Mouse (Mus musculus): ENCODE measurements around the gene Khk.
A peak's percentile ranks its signal among the peaks of the same experiment; 100 is the strongest.
"Not testable (repeated sequence)": the region's sequence is repeated elsewhere in the genome, so short reads cannot be mapped to it uniquely, and the experiment has no call there.

Gene Khk

GRCm38 (mm10) chr5:30921256-30922033 lies at the start of gene Khk:
Khk (plus strand) TSS chr5:30921431.
- DNase-seq (ENCODE audit: low spot score in 2 of 2), result peak; percentile 87 to 89

- no peak for DNase-seq (ENCODE audit: low spot score in 2 of 2)
These were observed 48.7 kb upstream of the Khk start for GRCm38 (mm10) chr5:30872574-30872973.

- no peak for DNase-seq (ENCODE audit: low spot score in 2 of 2)
These were observed 46.9 kb upstream of the Khk start for GRCm38 (mm10) chr5:30874365-30874764.

- DNase-seq (ENCODE audit: low spot score in 2 of 2), result no peak
These were observed 42.6 kb upstream of the Khk start for GRCm38 (mm10) chr5:30878616-30879015.

- no peak for DNase-seq (ENCODE audit: low spot score in 2 of 2)
These were observed 41.8 kb upstream of the Khk start for GRCm38 (mm10) chr5:30879347-30879943.

GRCm38 (mm10) chr5:30881839-30882238 lies 39.4 kb upstream of the Khk start:
- DNase-seq (ENCODE audit: low spot score in 2 of 2), result not testable (repeated sequence)

- DNase-seq (ENCODE audit: low spot score in 2 of 2), result no peak
These were observed 35.0 kb upstream of the Khk start for GRCm38 (mm10) chr5:30886209-30886608.

- DNase-seq (ENCODE audit: low spot score in 2 of 2), result no peak
These were observed 34.5 kb upstream of the Khk start for GRCm38 (mm10) chr5:30886731-30887130.

- peak; percentile 75 to 83 for DNase-seq (ENCODE audit: low spot score in 2 of 2)
These were observed 33.9 kb upstream of the Khk start for GRCm38 (mm10) chr5:30887331-30887761.

GRCm38 (mm10) chr5:30887858-30888336 lies 33.3 kb upstream of the Khk start:
- DNase-seq (ENCODE audit: low spot score in 2 of 2), result peak; percentile 95 to 96

- peak; percentile 98 for DNase-seq (ENCODE audit: low spot score in 2 of 2)
These were observed 32.7 kb upstream of the Khk start, which contains the start of gene Agbl5 for GRCm38 (mm10) chr5:30888337-30889087. Agbl5 (plus strand) TSS chr5:30888694.

GRCm38 (mm10) chr5:30889088-30889754 lies 32.0 kb upstream of the Khk start:
- DNase-seq (ENCODE audit: low spot score in 2 of 2), result peak in 1 of 2 experiments; percentile 77

- no peak for DNase-seq (ENCODE audit: low spot score in 2 of 2)
These were observed 30.9 kb upstream of the Khk start for GRCm38 (mm10) chr5:30890375-30890774.

GRCm38 (mm10) chr5:30901860-30902259 lies 19.4 kb upstream of the Khk start:
- DNase-seq (ENCODE audit: low spot score in 2 of 2), result no peak

GRCm38 (mm10) chr5:30907413-30908059 lies 13.7 kb upstream of the Khk start, which contains the start of gene Ost4:
Ost4 (minus strand) TSS chr5:30907788.
- DNase-seq (ENCODE audit: low spot score in 2 of 2), result peak; percentile 97 to 98

GRCm38 (mm10) chr5:30908426-30909299 lies 12.6 kb upstream of the Khk start:
- DNase-seq (ENCODE audit: low spot score in 2 of 2), result no peak

- DNase-seq (ENCODE audit: low spot score in 2 of 2), result no peak
These were observed 12.0 kb upstream of the Khk start for GRCm38 (mm10) chr5:30909300-30909659.

- no peak for DNase-seq (ENCODE audit: low spot score in 2 of 2)
These were observed 11.4 kb upstream of the Khk start for GRCm38 (mm10) chr5:30909863-30910262.

GRCm38 (mm10) chr5:30910481-30910880 lies 10.8 kb upstream of the Khk start:
- no peak for DNase-seq (ENCODE audit: low spot score in 2 of 2)

GRCm38 (mm10) chr5:30912156-30912555 lies 9.1 kb upstream of the Khk start:
- DNase-seq (ENCODE audit: low spot score in 2 of 2), result no peak
